Mouse (Mus musculus) embryonic facial prominence, embryonic 11.5 days (tissue): ENCODE measurements around the gene Pde1a. TPM values are rescaled to one million over a fixed set of nuclear protein-coding genes. Genes with fewer than 3 reads are reported as not detected.

Experiments
- ATAC-seq: fragments of 200-750 bp; cut with Nextera tagmentation; replicated peaks from 2 replicates; pipeline ENCODE4 v1.8.0; 2017; ENCODE audit warnings: low read depth; ENCODE audit not compliant: insufficient number of reproducible peaks, low FRiP score, low TSS enrichment
- DNase-seq: peaks from one replicate; pipeline ENCODE4 v3.0.0-alpha.2; 2015; ENCODE audit warnings: low spot score
- H3K27ac ChIP-seq: fragments of 300-500 bp; sonication (generic); replicated peaks from 2 replicates; pipeline ENCODE4 v1.5.1; 2014; ENCODE audit warnings: mild to moderate bottlenecking, low read depth, low read length, control low read depth
- H3K27me3 ChIP-seq: fragments of 300-500 bp; sonication (generic); 2 replicates; pipeline ENCODE4 v1.6.1; 2014; ENCODE audit warnings: mild to moderate bottlenecking, low read length, moderate library complexity, mixed read lengths; ENCODE audit not compliant: control insufficient read depth, insufficient read depth
- H3K36me3 ChIP-seq: fragments of 300-500 bp; sonication (generic); replicated peaks from 2 replicates; pipeline ENCODE4 v1.6.1; 2014; ENCODE audit warnings: low read depth, mild to moderate bottlenecking, low read length, moderate library complexity, mixed read lengths; ENCODE audit not compliant: control insufficient read depth, insufficient read depth
- H3K4me1 ChIP-seq: fragments of 300-500 bp; sonication (generic); 2 replicates; pipeline ENCODE4 v1.6.1; 2014; ENCODE audit warnings: low read length, mixed read lengths; ENCODE audit not compliant: control insufficient read depth, insufficient read depth
- H3K4me2 ChIP-seq: fragments of 300-500 bp; sonication (generic); 2 replicates; pipeline ENCODE4 v1.6.1; 2014; ENCODE audit warnings: low read depth, mild to moderate bottlenecking, control low read depth, low read length, moderate library complexity
- H3K4me3 ChIP-seq: fragments of 300-500 bp; sonication (generic); 2 replicates; pipeline ENCODE4 v1.5.1; 2014; ENCODE audit warnings: low read depth, low read length, control low read depth
- H3K9ac ChIP-seq: fragments of 300-500 bp; sonication (generic); replicated peaks from 2 replicates; pipeline ENCODE4 v1.6.1; 2014; ENCODE audit warnings: mild to moderate bottlenecking, control low read depth, low read length
- H3K9me3 ChIP-seq: fragments of 300-500 bp; sonication (generic); replicated peaks from 2 replicates; pipeline ENCODE4 v1.6.1; 2016; ENCODE audit warnings: mild to moderate bottlenecking, low read length, inconsistent platforms, mixed read lengths; ENCODE audit not compliant: control insufficient read depth
- WGBS: fragments of 180-500 bp; shearing (Covaris S2); extraction: QIAGEN DNeasy Blood & Tissue Kit; methylation state at CpG from one replicate; pipeline ENCODE4 v1.1.7; 2014; 5-methylcytosine and 5-hydroxymethylcytosine counted together
- polyA plus RNA-seq: library from polyadenylated mRNA; unstranded; fragments of >200 nt; fragmentation: Nextera tagmentation; extraction: Ambion mirVana; gene quantifications from 2 replicates; pipeline ENCODE4 v1.2.1, GENCODE M21; 2014

Pde1a gene
- polyA plus RNA-seq, result 3.3 and 4.4 TPM in 2 replicates

- Histone ChIP-seq H3K27me3 (no peaks in the 10 kb centered on the region), H3K36me3 (no peaks in the 10 kb centered on the region), H3K27ac (no peak within 1 kb of the TSS), H3K9ac (0 out of 2 replicates have a peak within 1 kb of the TSS, but pooled peaks have one; percentile 22), H3K9me3 (no peaks in the 10 kb centered on the region), H3K4me1 (no peaks in the 10 kb centered on the region), H3K4me2 (peak within 1 kb of the TSS; percentile 44), H3K4me3 (peak within 1 kb of the TSS; percentile 34)
- DNase-seq (peak; percentile 54), ATAC-seq (peak; percentile 90)
- WGBS, result 10% methylated on average over 21 of the region's 21 CpGs
Observed at GRCm38 (mm10) chr2:80128861-80129698, at the start of gene Pde1a. TSS of gene Pde1a (minus strand) at chr2:80129458.

- 72% methylated on average over 4 of the region's 4 CpGs for WGBS
- H3K27me3 ChIP-seq, result no peaks in the 10 kb centered on the region
- H3K9me3 ChIP-seq, result no peaks in the 10 kb centered on the region
- H3K4me1 ChIP-seq, result no peaks in the 10 kb centered on the region
- no peak overlapping the region for H3K9ac ChIP-seq
- no peak overlapping the region for H3K4me2 ChIP-seq
- no peak overlapping the region for H3K4me3 ChIP-seq
- no peak for DNase-seq
- no peaks in the 10 kb centered on the region for H3K36me3 ChIP-seq
- no peak for ATAC-seq
- no peak overlapping the region for H3K27ac ChIP-seq
Observed at GRCm38 (mm10) chr2:80178608-80179280, 49.5 kb upstream of the Pde1a start.

- H3K9me3 ChIP-seq, result no peaks in the 10 kb centered on the region
- DNase-seq (no peak), ATAC-seq (no peak)
- no peaks in the 10 kb centered on the region for H3K27me3 ChIP-seq
- H3K4me1 ChIP-seq, result no peaks in the 10 kb centered on the region
- 76% methylated on average over 3 of the region's 3 CpGs for WGBS
- no peak overlapping the region for H3K4me3 ChIP-seq
- H3K9ac ChIP-seq, result no peak overlapping the region
- no peaks in the 10 kb centered on the region for H3K36me3 ChIP-seq
- H3K27ac ChIP-seq, result no peak overlapping the region
- H3K4me2 ChIP-seq, result no peak overlapping the region
Observed at GRCm38 (mm10) chr2:80178154-80178553, 48.9 kb upstream of the Pde1a start.

- Histone ChIP-seq H3K27me3 (no peaks in the 10 kb centered on the region), H3K36me3 (no peaks in the 10 kb centered on the region), H3K9me3 (no peaks in the 10 kb centered on the region), H3K4me1 (no peaks in the 10 kb centered on the region), H3K9ac (no peak overlapping the region), H3K27ac (no peak overlapping the region), H3K4me3 (no peak overlapping the region), H3K4me2 (no peak overlapping the region)
- ATAC-seq (no peak), DNase-seq (no peak)
- WGBS, result 85% methylated on average over 1 of the region's 1 CpGs
Observed at GRCm38 (mm10) chr2:80168103-80168502, 38.8 kb upstream of the Pde1a start.

GRCm38 (mm10) chr2:80158784-80159183 lies 29.5 kb upstream of the Pde1a start:
- ATAC-seq (no peak), DNase-seq (no peak)
- no peak overlapping the region for H3K27ac ChIP-seq
- H3K4me1 ChIP-seq, result no peaks in the 10 kb centered on the region
- no peaks in the 10 kb centered on the region for H3K9me3 ChIP-seq
- H3K4me2 ChIP-seq, result no peak overlapping the region
- no peaks in the 10 kb centered on the region for H3K27me3 ChIP-seq
- no peaks in the 10 kb centered on the region for H3K36me3 ChIP-seq
- WGBS, result 86% methylated on average over 2 of the region's 2 CpGs
- H3K9ac ChIP-seq, result no peak overlapping the region
- no peak overlapping the region for H3K4me3 ChIP-seq

- H3K4me1 ChIP-seq, result no peaks in the 10 kb centered on the region
- H3K4me3 ChIP-seq, result no peak overlapping the region
- no peaks in the 10 kb centered on the region for H3K36me3 ChIP-seq
- no peak overlapping the region for H3K4me2 ChIP-seq
- WGBS, result 87% methylated on average over 3 of the region's 3 CpGs
- H3K9me3 ChIP-seq, result no peaks in the 10 kb centered on the region
- DNase-seq (no peak), ATAC-seq (no peak)
- no peak overlapping the region for H3K27ac ChIP-seq
- H3K27me3 ChIP-seq, result no peaks in the 10 kb centered on the region
- no peak overlapping the region for H3K9ac ChIP-seq
Observed at GRCm38 (mm10) chr2:80158196-80158595, 28.9 kb upstream of the Pde1a start.

- no peaks in the 10 kb centered on the region for H3K27me3 ChIP-seq
- no peak for DNase-seq
- no peaks in the 10 kb centered on the region for H3K9me3 ChIP-seq
- WGBS, result 79% methylated on average over 6 of the region's 6 CpGs
- no peak for ATAC-seq
- H3K9ac ChIP-seq, result no peak overlapping the region
- no peaks in the 10 kb centered on the region for H3K4me1 ChIP-seq
- H3K4me2 ChIP-seq, result no peak overlapping the region
- no peak overlapping the region for H3K4me3 ChIP-seq
- H3K36me3 ChIP-seq, result no peaks in the 10 kb centered on the region
- no peak overlapping the region for H3K27ac ChIP-seq
Observed at GRCm38 (mm10) chr2:80150019-80150418, 20.8 kb upstream of the Pde1a start.

GRCm38 (mm10) chr2:80149332-80149731 lies 20.1 kb upstream of the Pde1a start:
- Histone ChIP-seq H3K36me3 (no peaks in the 10 kb centered on the region), H3K4me3 (no peak overlapping the region), H3K27me3 (no peaks in the 10 kb centered on the region), H3K9ac (no peak overlapping the region), H3K9me3 (no peaks in the 10 kb centered on the region), H3K4me1 (no peaks in the 10 kb centered on the region), H3K27ac (no peak overlapping the region), H3K4me2 (no peak overlapping the region)
- 68% methylated on average over 3 of the region's 3 CpGs for WGBS
- DNase-seq, result no peak
- no peak for ATAC-seq
